Mouse (Mus musculus) layer of hippocampus, adult 2 months (tissue): ENCODE data around the gene Ripk3. TPM values are rescaled to one million over a fixed set of nuclear protein-coding genes. Genes with fewer than 3 reads are reported as not detected.

Experiments used
- DNase-seq, 2 experiments: peaks; one replicate each; pipeline ENCODE4 v3.0.0; 2022; ENCODE audit warnings: low spot score in 2 of 2
- H3K27ac ChIP-seq: fragments of 200-600 bp; 2 replicates; pipeline ENCODE4 v1.8.1; 2022
- H3K4me3 ChIP-seq: fragments of 200-600 bp; 2 replicates; pipeline ENCODE4 v1.8.1; 2022; ENCODE audit warnings: mild to moderate bottlenecking
- CTCF ChIP-seq: fragments of 200-600 bp; conservative IDR thresholded peaks from 2 replicates; pipeline ENCODE4 v1.8.1; 2022; ENCODE audit warnings: antibody characterized with exemption, mild to moderate bottlenecking, moderate library complexity
- long read RNA-seq, 2 experiments: library from polyadenylated mRNA; stranded (forward); transcript quantifications; one replicate each; pipeline ENCODE4 v2.0.0; 2021; ENCODE audit warnings: borderline mapping rate in 2 of 2
- total RNA-seq, 2 experiments: library from RNA; stranded (reverse); gene quantifications; 2 replicates each; pipeline ENCODE4 v1.2.3; 2021

Ripk3 gene
- total RNA-seq: 1 to 10 TPM; 1.2 to 2.9 TPM
- long read RNA-seq, experiment 1: 0 reads
- long read RNA-seq, experiment 2, partial matches to known transcripts: 0 of 1 reads
- long read RNA-seq, experiment 2, other reads (novel, unspliced or antisense): 0 of 1 reads

- no peak for TF ChIP-seq CTCF
- H3K27ac ChIP-seq: no peak within 1 kb of the TSS
- DNase-seq: no peak
- peak within 1 kb of the TSS; percentile 22 for H3K4me3 ChIP-seq
Observed at GRCm38 (mm10) chr14:55788256-55789050, at the start of gene Ripk3. TSS of gene Ripk3 (minus strand) at chr14:55788865.

- no peak for DNase-seq
- no peak overlapping the region for H3K4me3 ChIP-seq
- no peak for TF ChIP-seq CTCF
- no peak overlapping the region for H3K27ac ChIP-seq
Observed at GRCm38 (mm10) chr14:55838312-55838711, 49.6 kb upstream of the Ripk3 start.

GRCm38 (mm10) chr14:55834808-55835533 is 46.3 kb upstream of the Ripk3 start:
- no peak for TF ChIP-seq CTCF
- DNase-seq: no peak
- Histone ChIP-seq H3K4me3 (no peak overlapping the region), H3K27ac (no peak overlapping the region)

- no peak for DNase-seq
Observed at GRCm38 (mm10) chr14:55833126-55833525, 44.5 kb upstream of the Ripk3 start.

GRCm38 (mm10) chr14:55830331-55830730 is 41.7 kb upstream of the Ripk3 start:
- Histone ChIP-seq H3K4me3 (no peak overlapping the region), H3K27ac (no peak overlapping the region)
- DNase-seq: no peak
- no peak for TF ChIP-seq CTCF

More at GRCm38 (mm10) chr14:55833126-55833525, 44.5 kb upstream of the Ripk3 start:
- TF ChIP-seq CTCF: no peak
- Histone ChIP-seq H3K27ac (no peak overlapping the region), H3K4me3 (no peak overlapping the region)

GRCm38 (mm10) chr14:55829854-55830253 is 41.2 kb upstream of the Ripk3 start:
- H3K4me3 ChIP-seq: no peak overlapping the region
- DNase-seq: no peak
- H3K27ac ChIP-seq: no peak overlapping the region
- TF ChIP-seq CTCF: no peak

GRCm38 (mm10) chr14:55828716-55829263 is 40.1 kb upstream of the Ripk3 start:
- no peak for TF ChIP-seq CTCF
- no peak overlapping the region for H3K27ac ChIP-seq
- DNase-seq: no peak

GRCm38 (mm10) chr14:55826551-55827340 is 38.1 kb upstream of the Ripk3 start:
- peak overlapping the region; percentile 22; the same call in 1 of the 2 replicates for H3K4me3 ChIP-seq
- no peak overlapping the region for H3K27ac ChIP-seq
- no peak for DNase-seq
- TF ChIP-seq CTCF: no peak

More at GRCm38 (mm10) chr14:55828716-55829263, 40.1 kb upstream of the Ripk3 start:
- no peak overlapping the region for H3K4me3 ChIP-seq

- Histone ChIP-seq H3K27ac (no peak overlapping the region), H3K4me3 (peak overlapping the region; percentile 55; the same call in 1 of the 2 replicates)
- no peak for TF ChIP-seq CTCF
- no peak for DNase-seq
Observed at GRCm38 (mm10) chr14:55826142-55826541, 37.5 kb upstream of the Ripk3 start.

- no peak for DNase-seq
- Histone ChIP-seq H3K27ac (peak overlapping the region; percentile 55; the same call in 1 of the 2 replicates), H3K4me3 (peak overlapping the region; percentile 55)
- peak; percentile 38 for TF ChIP-seq CTCF
Observed at GRCm38 (mm10) chr14:55825216-55826051, 36.8 kb upstream of the Ripk3 start.

GRCm38 (mm10) chr14:55824481-55825215 is 36.0 kb upstream of the Ripk3 start:
- no peak for TF ChIP-seq CTCF
- peak overlapping the region; percentile 55 for H3K4me3 ChIP-seq
- DNase-seq: no peak
- H3K27ac ChIP-seq: peak overlapping the region; percentile 76; the same call in 1 of the 2 replicates
